Mouse (Mus musculus) brain, embryonic 14.5 days (tissue): ENCODE data around the gene Cep164.

ENCODE experiments used
- CTCF ChIP-seq: fragments of 200-500 bp; IDR thresholded peaks from 2 replicates; pipeline ENCODE4 v1.5.1; 2012; ENCODE audit warnings: inconsistent platforms, mild to moderate bottlenecking, moderate library complexity, borderline replicate concordance; ENCODE audit not compliant: insufficient read depth, insufficient read length; ENCODE audit errors: extremely low read depth
- POLR2A ChIP-seq: fragments of 200-500 bp; IDR thresholded peaks from 2 replicates; pipeline ENCODE4 v1.6.1; 2012; ENCODE audit warnings: mild to moderate bottlenecking, inconsistent platforms, borderline replicate concordance; ENCODE audit not compliant: poor library complexity, insufficient read depth, insufficient read length, severe bottlenecking; ENCODE audit errors: extremely low read depth

DNA sequence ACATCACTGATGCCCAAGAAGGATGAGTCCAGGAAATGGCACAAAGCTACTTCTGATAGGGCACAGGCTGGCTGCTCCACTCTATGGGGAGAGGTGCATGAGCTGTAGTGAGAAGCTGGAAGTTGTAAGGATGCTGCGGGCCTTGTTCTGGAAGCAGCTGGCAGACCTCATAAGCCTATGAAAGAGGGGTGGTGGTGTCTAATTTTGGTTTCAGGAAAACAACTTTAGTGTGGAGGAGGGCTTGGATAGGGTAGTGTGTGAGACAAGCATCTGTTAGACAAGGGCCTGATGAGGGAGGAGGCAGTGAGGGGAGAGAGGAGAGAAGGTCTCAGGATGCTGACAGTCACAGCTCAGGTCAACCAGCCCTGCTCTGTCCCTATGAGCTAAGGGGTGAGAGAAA is 15.3 kb upstream of the Cep164 start:
- TF ChIP-seq POLR2A (no peak), CTCF (no peak)
